Mouse (Mus musculus): ENCODE data around the gene Gpr179.
"Not testable (repeated sequence)": the region's sequence is repeated elsewhere in the genome, so short reads cannot be mapped to it uniquely, and the experiment has no call there.

The Gpr179 gene

GRCm38 (mm10) chr11:97330315-97330714 lies 21.6 kb downstream of the Gpr179 start:
- in situ Hi-C loops (cut with MboI; ENCODE audit: unreplicated experiment in 2 of 2), result no loop called here

- in situ Hi-C loops (cut with MboI; ENCODE audit: unreplicated experiment in 2 of 2), result no loop called here
Measured at GRCm38 (mm10) chr11:97328148-97328547, 23.7 kb downstream of the Gpr179 start.

- in situ Hi-C loops (cut with MboI; ENCODE audit: unreplicated experiment in 2 of 2), result no loop called here
Measured at GRCm38 (mm10) chr11:97325224-97325623, 26.7 kb downstream of the Gpr179 start.

- in situ Hi-C loops (cut with MboI; ENCODE audit: unreplicated experiment in 2 of 2), result not testable (repeated sequence)
Measured at GRCm38 (mm10) chr11:97321894-97322600, 29.8 kb downstream of the Gpr179 start.

- in situ Hi-C loops (cut with MboI; ENCODE audit: unreplicated experiment in 2 of 2), result no loop called here
Measured at GRCm38 (mm10) chr11:97321197-97321596, 30.7 kb downstream of the Gpr179 start.

GRCm38 (mm10) chr11:97315504-97316503 lies 36.1 kb downstream of the Gpr179 start, which contains the start of gene Mrpl45:
Mrpl45 (plus strand) TSS chr11:97315716.
- in situ Hi-C loops (cut with MboI; ENCODE audit: unreplicated experiment in 2 of 2), result loop anchor here (5.0 to 10.0 kb wide), 3 partner anchors 34 to 121 kb away; partner anchors contain the start of gene Npepps (in 1 of the 2)

- in situ Hi-C loops (cut with MboI; ENCODE audit: unreplicated experiment in 2 of 2), result loop anchor here (5.0 to 10.0 kb wide), 4 partner anchors 33 to 120 kb away; partner anchors contain the start of gene Npepps (in 1 of the 2)
Measured at GRCm38 (mm10) chr11:97314751-97315503, 37.0 kb downstream of the Gpr179 start.

GRCm38 (mm10) chr11:97314110-97314509 lies 37.8 kb downstream of the Gpr179 start:
- in situ Hi-C loops (cut with MboI; ENCODE audit: unreplicated experiment in 2 of 2), result loop anchor here (5.0 to 10.0 kb wide), 2 partner anchors 117 to 119 kb away; no protein-coding TSS in a partner anchor

GRCm38 (mm10) chr11:97312871-97313270 lies 39.0 kb downstream of the Gpr179 start:
- in situ Hi-C loops (cut with MboI; ENCODE audit: unreplicated experiment in 2 of 2), result loop anchor here (5.0 to 10.0 kb wide), 2 partner anchors 116 to 118 kb away; no protein-coding TSS in a partner anchor

GRCm38 (mm10) chr11:97310895-97311631 lies 40.8 kb downstream of the Gpr179 start:
- in situ Hi-C loops (cut with MboI; ENCODE audit: unreplicated experiment in 2 of 2), result loop anchor here (5.0 to 10.0 kb wide), 2 partner anchors 114 to 116 kb away; no protein-coding TSS in a partner anchor

GRCm38 (mm10) chr11:97309911-97310571 lies 41.8 kb downstream of the Gpr179 start:
- in situ Hi-C loops (cut with MboI; ENCODE audit: unreplicated experiment in 2 of 2), result loop anchor here (5.0 to 10.0 kb wide), 2 partner anchors 113 to 115 kb away; no protein-coding TSS in a partner anchor

GRCm38 (mm10) chr11:97309451-97309836 lies 42.4 kb downstream of the Gpr179 start:
- in situ Hi-C loops (cut with MboI; ENCODE audit: unreplicated experiment in 2 of 2), result no loop called here

GRCm38 (mm10) chr11:97308806-97309450 lies 42.9 kb downstream of the Gpr179 start:
- in situ Hi-C loops (cut with MboI; ENCODE audit: unreplicated experiment in 2 of 2), result no loop called here

GRCm38 (mm10) chr11:97307294-97308069 lies 44.4 kb downstream of the Gpr179 start:
- in situ Hi-C loops (cut with MboI; ENCODE audit: unreplicated experiment in 2 of 2), result no loop called here

GRCm38 (mm10) chr11:97304631-97305030 lies 47.2 kb downstream of the Gpr179 start:
- in situ Hi-C loops (cut with MboI; ENCODE audit: unreplicated experiment in 2 of 2), result no loop called here

- in situ Hi-C loops (cut with MboI; ENCODE audit: unreplicated experiment in 2 of 2), result no loop called here
Measured at GRCm38 (mm10) chr11:97302231-97302781, 49.6 kb downstream of the Gpr179 start.

- in situ Hi-C loops (cut with MboI; ENCODE audit: unreplicated experiment in 2 of 2), result no loop called here
Measured at GRCm38 (mm10) chr11:97301406-97301805, 50.5 kb downstream of the Gpr179 start.
